Mouse (Mus musculus) megakaryocyte, adult 5-6 weeks (primary cell): Measurements from ENCODE around the gene Tnc. TPM values are rescaled to one million over a fixed set of nuclear protein-coding genes. Genes with fewer than 3 reads are reported as not detected.

Experiments
- total RNA-seq, 2 experiments: library from RNA; stranded (forward) in 1 of 2; stranded (reverse) in 1 of 2; fragments of 153-499, 151-499 nt in 1 of 2; fragments of 221-1000, 200-1000 nt in 1 of 2; gene quantifications; 2 replicates each; pipeline versions ENCODE4 v1.2.3 to v1.2.4; 2015 to 2017

Tnc gene
- total RNA-seq, 2 experiments from 2014 or later: 0.76 to 0.77 TPM

Other genes starting within 250 kb of the Tnc start
- gene Tnfsf8, start 185.7 kb downstream of the Tnc start, total RNA-seq (2015): 0.91 and 0.93 TPM in 2 replicates
- 0.77 and 1.4 TPM in 2 replicates for gene Tnfsf8, start 185.7 kb downstream of the Tnc start, total RNA-seq (2017)